Mouse (Mus musculus) olfactory bulb, adult 2 months (tissue): ENCODE measurements around the gene Slc25a21.

Source experiments
- CTCF ChIP-seq: fragments of 200-500 bp; IDR thresholded peaks from 2 replicates; pipeline ENCODE4 v1.5.1; 2012; ENCODE audit warnings: low read depth, mild to moderate bottlenecking, low read length, moderate library complexity; ENCODE audit not compliant: insufficient read depth
- POLR2A ChIP-seq: fragments of 200-500 bp; IDR thresholded peaks from 2 replicates; pipeline ENCODE4 v1.6.1; 2012; ENCODE audit warnings: mild to moderate bottlenecking, low read depth, low read length, moderate library complexity; ENCODE audit not compliant: insufficient read depth

DNA sequence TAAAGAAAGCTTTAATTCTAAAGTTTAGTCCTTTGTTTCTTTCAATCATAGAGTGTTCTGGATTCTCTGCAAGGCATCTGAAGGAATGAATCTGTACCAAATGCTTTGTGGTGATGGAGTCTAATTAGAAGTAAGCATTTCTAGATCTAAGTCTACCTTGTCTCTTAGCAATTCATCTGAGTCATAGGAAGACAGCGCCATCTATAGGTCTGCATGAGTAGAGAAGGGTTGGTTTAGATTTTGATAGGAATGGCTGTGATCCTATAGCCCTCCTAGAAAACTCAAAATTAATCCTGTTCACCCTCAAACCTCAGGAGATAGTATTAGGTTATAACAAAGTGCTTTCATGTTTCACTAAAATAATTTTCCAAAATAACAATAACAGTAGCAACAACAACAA, 11.8 kb downstream of the Slc25a21 start:
- TF ChIP-seq CTCF (no peak), POLR2A (no peak)
